Mouse (Mus musculus) midbrain, postnatal 0 days (tissue): ENCODE results near the gene Mtmr12. TPM values are rescaled to one million over a fixed set of nuclear protein-coding genes. Genes with fewer than 3 reads are reported as not detected.
A peak's percentile ranks its signal among the peaks of the same experiment; 100 is the strongest.

ENCODE experiments used
- ATAC-seq: fragments of 200-750 bp; cut with Nextera tagmentation; 2 replicates; pipeline ENCODE4 v1.8.0; 2017; ENCODE audit warnings: moderate number of reproducible peaks, mild to moderate bottlenecking, moderate TSS enrichment, moderate library complexity; ENCODE audit not compliant: low FRiP score
- DNase-seq: peaks from one replicate; pipeline ENCODE4 v3.0.0-alpha.2; 2015; ENCODE audit warnings: low spot score
- H3K27ac ChIP-seq: fragments of 300-500 bp; sonication (generic); 2 replicates; pipeline ENCODE4 v1.5.1; 2014; ENCODE audit warnings: low read depth, mild to moderate bottlenecking, low read length, mixed read lengths
- H3K27me3 ChIP-seq: fragments of 300-500 bp; sonication (generic); 2 replicates; pipeline ENCODE4 v1.6.1; 2014; ENCODE audit warnings: low read length, control low read depth, mixed read lengths; ENCODE audit not compliant: insufficient read depth
- H3K36me3 ChIP-seq: fragments of 300-500 bp; sonication (generic); 2 replicates; pipeline ENCODE4 v1.6.1; 2014; ENCODE audit warnings: low read length, control low read depth, mixed read lengths; ENCODE audit not compliant: insufficient read depth
- H3K4me1 ChIP-seq: fragments of 300-500 bp; sonication (generic); 2 replicates; pipeline ENCODE4 v1.6.1; 2014; ENCODE audit warnings: mild to moderate bottlenecking, control low read depth, antibody characterized with exemption, low read length, mixed read lengths; ENCODE audit not compliant: insufficient read depth
- H3K4me2 ChIP-seq: fragments of 300-500 bp; sonication (generic); 2 replicates; pipeline ENCODE4 v1.6.1; 2014; ENCODE audit warnings: low read depth, mild to moderate bottlenecking, low read length, mixed read lengths; ENCODE audit not compliant: poor library complexity, severe bottlenecking
- H3K4me3 ChIP-seq: fragments of 300-500 bp; sonication (generic); 2 replicates; pipeline ENCODE4 v1.5.1; 2014; ENCODE audit warnings: low read depth, mild to moderate bottlenecking, low read length, moderate library complexity
- H3K9ac ChIP-seq: fragments of 300-500 bp; sonication (generic); replicated peaks from 2 replicates; pipeline ENCODE4 v1.6.1; 2014; ENCODE audit warnings: mild to moderate bottlenecking, low read length, moderate library complexity, mixed read lengths; ENCODE audit not compliant: poor library complexity, severe bottlenecking
- H3K9me3 ChIP-seq: fragments of 300-500 bp; sonication (generic); 2 replicates; pipeline ENCODE4 v1.6.1; 2016; ENCODE audit warnings: low read length, control low read depth
- CTCF ChIP-seq: IDR thresholded peaks from 2 replicates; pipeline ENCODE4 v1.5.1; 2016; ENCODE audit warnings: antibody characterized with exemption, mild to moderate bottlenecking
- WGBS: fragments of 180-500 bp; shearing (Covaris S2); extraction: QIAGEN DNeasy Blood & Tissue Kit; methylation state at CpG from one replicate; pipeline ENCODE4 v1.1.7; 2014; 5-methylcytosine and 5-hydroxymethylcytosine counted together
- polyA plus RNA-seq: library from polyadenylated mRNA; unstranded; fragments of >200 nt; fragmentation: Nextera tagmentation; extraction: Ambion mirVana; gene quantifications from 2 replicates; pipeline ENCODE4 v1.2.1, GENCODE M21; 2015
- total RNA-seq: library from RNA; depleted of rRNA; stranded (reverse); fragments of >200 nt; gene quantifications from 2 replicates; pipeline ENCODE4 v1.2.3, GENCODE M21; 2014

The Mtmr12 gene
- total and polyA plus RNA-seq, 2 experiments from 2014 or later, result 4.8 to 10.4 TPM

- WGBS, result 72% methylated on average over 4 of the region's 4 CpGs
- no peak overlapping the region for H3K27ac ChIP-seq
- no peaks in the 10 kb centered on the region for H3K9me3 ChIP-seq
- H3K4me3 ChIP-seq, result no peak overlapping the region
- no peak for TF ChIP-seq CTCF
- H3K4me1 ChIP-seq, result no peaks in the 10 kb centered on the region
- H3K9ac ChIP-seq, result no peak overlapping the region
- no peaks in the 10 kb centered on the region for H3K27me3 ChIP-seq
- H3K4me2 ChIP-seq, result no peak overlapping the region
- DNase-seq (no peak), ATAC-seq (no peak)
- peaks cover 9% of the 10 kb centered on the region for H3K36me3 ChIP-seq
These were observed 70.3 kb downstream of the Mtmr12 start for GRCm38 (mm10) chr15:12275091-12275623.

GRCm38 (mm10) chr15:12279816-12280215 is 75.0 kb downstream of the Mtmr12 start:
- DNase-seq, result no peak
- H3K4me1 ChIP-seq, result no peaks in the 10 kb centered on the region
- TF ChIP-seq CTCF, result no peak
- H3K27me3 ChIP-seq, result no peaks in the 10 kb centered on the region
- WGBS, result 92% methylated on average over 1 of the region's 1 CpGs
- H3K9ac ChIP-seq, result no peak overlapping the region
- no peaks in the 10 kb centered on the region for H3K36me3 ChIP-seq
- no peak for ATAC-seq
- H3K27ac ChIP-seq, result no peak overlapping the region
- no peak overlapping the region for H3K4me2 ChIP-seq
- H3K9me3 ChIP-seq, result no peaks in the 10 kb centered on the region
- H3K4me3 ChIP-seq, result no peak overlapping the region

- Histone ChIP-seq H3K9ac (no peak overlapping the region), H3K27ac (no peak overlapping the region), H3K27me3 (no peaks in the 10 kb centered on the region), H3K36me3 (no peaks in the 10 kb centered on the region), H3K4me2 (no peak overlapping the region), H3K4me1 (no peaks in the 10 kb centered on the region), H3K9me3 (no peaks in the 10 kb centered on the region), H3K4me3 (no peak overlapping the region)
- ATAC-seq, result no peak
- peak; percentile 60 for DNase-seq
- 76% methylated on average over 6 of the region's 6 CpGs for WGBS
- TF ChIP-seq CTCF, result no peak
These were observed 80.1 kb downstream of the Mtmr12 start for GRCm38 (mm10) chr15:12284794-12285534.

- H3K27me3 ChIP-seq, result no peaks in the 10 kb centered on the region
- H3K9ac ChIP-seq, result no peak overlapping the region
- 77% methylated on average over 5 of the region's 5 CpGs for WGBS
- H3K36me3 ChIP-seq, result no peaks in the 10 kb centered on the region
- no peak for TF ChIP-seq CTCF
- no peaks in the 10 kb centered on the region for H3K9me3 ChIP-seq
- DNase-seq, result no peak
- H3K27ac ChIP-seq, result no peak overlapping the region
- H3K4me3 ChIP-seq, result no peak overlapping the region
- no peak for ATAC-seq
- H3K4me1 ChIP-seq, result no peaks in the 10 kb centered on the region
- no peak overlapping the region for H3K4me2 ChIP-seq
These were observed 80.6 kb downstream of the Mtmr12 start for GRCm38 (mm10) chr15:12285535-12285809.

GRCm38 (mm10) chr15:12290330-12290729 is 85.5 kb downstream of the Mtmr12 start:
- no peak overlapping the region for H3K4me2 ChIP-seq
- H3K4me3 ChIP-seq, result no peak overlapping the region
- WGBS, result 84% methylated on average over 7 of the region's 7 CpGs
- no peaks in the 10 kb centered on the region for H3K9me3 ChIP-seq
- DNase-seq (no peak), ATAC-seq (no peak)
- TF ChIP-seq CTCF, result no peak
- no peak overlapping the region for H3K9ac ChIP-seq
- H3K4me1 ChIP-seq, result no peaks in the 10 kb centered on the region
- H3K27ac ChIP-seq, result no peak overlapping the region
- H3K36me3 ChIP-seq, result no peaks in the 10 kb centered on the region
- no peaks in the 10 kb centered on the region for H3K27me3 ChIP-seq

GRCm38 (mm10) chr15:12291757-12292156 is 86.9 kb downstream of the Mtmr12 start:
- no peak overlapping the region for H3K4me2 ChIP-seq
- H3K27me3 ChIP-seq, result no peaks in the 10 kb centered on the region
- H3K4me1 ChIP-seq, result no peaks in the 10 kb centered on the region
- no peaks in the 10 kb centered on the region for H3K9me3 ChIP-seq
- TF ChIP-seq CTCF, result no peak
- no peak overlapping the region for H3K4me3 ChIP-seq
- H3K9ac ChIP-seq, result no peak overlapping the region
- ATAC-seq, result no peak
- 90% methylated on average over 2 of the region's 2 CpGs for whole genome bisulfite sequencing
- H3K36me3 ChIP-seq, result no peaks in the 10 kb centered on the region
- DNase-seq, result no peak
- H3K27ac ChIP-seq, result no peak overlapping the region
